8 mouse cellular contexts compared by ENCODE assay signal in the genomic region with DNA sequence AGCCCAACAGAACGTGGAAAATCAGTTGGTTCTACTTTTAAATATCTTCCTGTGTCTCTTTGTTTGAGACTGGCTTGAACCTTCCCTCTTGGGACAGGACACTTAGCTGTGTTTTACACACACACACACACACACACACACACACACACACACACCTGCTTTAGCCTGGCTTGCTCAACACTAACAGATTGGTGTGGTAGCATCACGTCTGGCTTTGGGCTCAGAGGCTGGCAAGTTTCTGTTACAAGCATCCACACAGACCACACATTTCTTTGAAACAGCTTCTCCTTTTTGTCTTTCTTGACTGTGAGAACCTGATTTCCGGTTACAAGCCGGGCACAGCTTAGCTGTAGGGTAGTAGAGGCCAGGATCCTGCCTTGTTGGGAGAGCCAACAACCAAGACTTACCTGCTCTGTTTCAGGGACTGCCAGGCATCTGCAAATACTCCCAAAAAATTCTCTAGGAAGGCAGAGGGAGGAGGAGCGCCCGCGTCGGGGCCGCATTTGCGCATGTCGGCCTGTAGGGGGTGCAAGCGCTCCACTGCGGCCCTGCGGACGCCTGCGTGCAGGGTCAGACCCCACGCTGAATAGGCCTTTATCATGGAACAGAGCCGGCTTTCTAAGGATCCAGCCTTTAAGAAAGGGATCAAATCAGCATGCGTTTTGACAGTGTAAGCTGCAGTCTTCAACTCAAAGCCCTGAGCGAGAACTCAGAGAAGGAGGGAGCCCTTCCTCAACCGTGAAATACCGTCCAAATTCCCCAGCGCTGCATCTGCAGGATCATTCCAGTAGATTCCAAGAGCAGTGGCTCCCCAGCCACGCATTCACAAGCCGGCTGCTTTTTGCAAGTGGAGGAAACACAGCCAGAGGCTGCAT.
DNase-seq lines count a peak whose midpoint lies in the region; ATAC-seq lines count a peak whose summit lies in the region.
"Had no signal": no experiment of that assay in that cellular context is flagged by ENCODE, and none has a peak within 500 bp of the region (broad histone marks: within the 10 kb centered on the region; RNA-seq: fewer than 3 reads in every experiment).

No protein-coding gene starts in this region.

- peak overlapping the region; percentile 52 for H3K4me2 ChIP-seq in intestine, embryonic 15.5 days (replicated peaks)
- peak overlapping the region; percentile 34 for H3K4me2 ChIP-seq in midbrain, embryonic 11.5 days
- H3K4me2 ChIP-seq in stomach, embryonic 16.5 days (ENCODE audit: low read depth, low read length) = peak overlapping the region; percentile 46
- H3K4me2 ChIP-seq: liver, embryonic 15.5 days had no signal

- no peaks in the 10 kb centered on the region for H3K36me3 ChIP-seq in intestine, embryonic 15.5 days
- no peaks in the 10 kb centered on the region for H3K36me3 ChIP-seq in midbrain, embryonic 11.5 days (ENCODE audit: control insufficient read depth, insufficient read depth, low read length)
- no peaks in the 10 kb centered on the region for H3K36me3 ChIP-seq in stomach, embryonic 16.5 days (ENCODE audit: control insufficient read depth, insufficient read depth, low read length)
- H3K36me3 ChIP-seq: liver, embryonic 15.5 days had no signal

- no peaks in the 10 kb centered on the region for H3K4me1 ChIP-seq in intestine, embryonic 15.5 days (replicated peaks)
- peaks cover 11% of the 10 kb centered on the region for H3K4me1 ChIP-seq in midbrain, embryonic 11.5 days (ENCODE audit: control insufficient read depth, insufficient read depth, low read length)
- no peaks in the 10 kb centered on the region for H3K4me1 ChIP-seq in stomach, embryonic 16.5 days (ENCODE audit: control insufficient read depth, insufficient read depth, low read length)
- H3K4me1 ChIP-seq: liver, embryonic 15.5 days had no signal

- intact Hi-C loops in gastrocnemius, postnatal 14 days (cut with DNase I; ENCODE audit: low total_unique reads) = no loop called here
- intact Hi-C loops in left cerebral cortex, postnatal 10 days (cut with DNase I) = loop anchor here (5.0 to 10.0 kb wide), 3 partner anchors 353 to 1169 kb away; a partner anchor contains a TSS

- peak; percentile 75 for ATAC-seq in intestine, embryonic 15.5 days
- ATAC-seq in midbrain, embryonic 11.5 days (ENCODE audit: low FRiP score) = peak; percentile 93
- ATAC-seq in stomach, embryonic 16.5 days (ENCODE audit: insufficient read depth, low FRiP score) = no peak

- no peak overlapping the region for H3K4me3 ChIP-seq in intestine, embryonic 15.5 days (replicated peaks)
- H3K4me3 ChIP-seq in midbrain, embryonic 11.5 days (ENCODE audit: low read depth, low read length) = 0 out of 2 replicates have a peak overlapping the region, but pooled peaks have one; percentile 6
- peak overlapping the region; percentile 12; the same call in 1 of the 2 replicates for H3K4me3 ChIP-seq in stomach, embryonic 16.5 days (replicated peaks; ENCODE audit: low read length)
- H3K4me3 ChIP-seq: liver, embryonic 15.5 days had no signal

- no peaks in the 10 kb centered on the region for H3K9me3 ChIP-seq in intestine, embryonic 15.5 days
- no peaks in the 10 kb centered on the region for H3K9me3 ChIP-seq in midbrain, embryonic 11.5 days (ENCODE audit: control insufficient read depth, low read length)
- H3K9me3 ChIP-seq in stomach, embryonic 16.5 days (replicated peaks; ENCODE audit: control insufficient read depth, low read length) = no peaks in the 10 kb centered on the region
- H3K9me3 ChIP-seq: liver, embryonic 15.5 days had no signal

- no peak overlapping the region for H3K27ac ChIP-seq in intestine, embryonic 15.5 days
- H3K27ac ChIP-seq in midbrain, embryonic 11.5 days (ENCODE audit: low read depth, low read length) = peak overlapping the region; percentile 41; the same call in 1 of the 2 replicates
- no peak overlapping the region for H3K27ac ChIP-seq in stomach, embryonic 16.5 days (ENCODE audit: low read length)
- H3K27ac ChIP-seq: liver, embryonic 15.5 days had no signal

- H3K27me3 ChIP-seq in intestine, embryonic 15.5 days (replicated peaks) = peaks cover 5% of the 10 kb centered on the region; the same call in 1 of the 2 replicates
- H3K27me3 ChIP-seq in midbrain, embryonic 11.5 days (ENCODE audit: control insufficient read depth, insufficient read depth, low read length) = peaks cover 16% of the 10 kb centered on the region; the same call in 1 of the 2 replicates
- H3K27me3 ChIP-seq in stomach, embryonic 16.5 days (ENCODE audit: control insufficient read depth, insufficient read depth, low read length) = 0 out of 2 replicates have a peak, but pooled peaks cover 5% of the 10 kb centered on the region

- peak; percentile 80 for DNase-seq in adrenal gland, postnatal 14 days
- DNase-seq in embryo, embryonic 10.5 days (ENCODE audit: low spot score) = peak; percentile 89
- peak; percentile 60 for DNase-seq in gastrocnemius, postnatal 14 days
- DNase-seq in left cerebral cortex, postnatal 10 days (ENCODE audit: extremely low spot score in 1 of 2, low spot score in 2 of 2) = peak; percentile 49 to 72
- peak; percentile 99 for DNase-seq in midbrain, embryonic 11.5 days (ENCODE audit: low spot score, missing footprints)

- no peak overlapping the region for H3K9ac ChIP-seq in intestine, embryonic 15.5 days
- peak overlapping the region; percentile 35; the same call in 1 of the 2 replicates for H3K9ac ChIP-seq in midbrain, embryonic 11.5 days (ENCODE audit: low read length)
- 0 out of 2 replicates have a peak overlapping the region, but pooled peaks have one; percentile 19 for H3K9ac ChIP-seq in stomach, embryonic 16.5 days (ENCODE audit: low read length)
- H3K9ac ChIP-seq: liver, embryonic 15.5 days had no signal

- WGBS in intestine, embryonic 15.5 days = 4% methylated on average over 25 of the region's 25 CpGs
- WGBS in midbrain, embryonic 11.5 days = 2% methylated on average over 25 of the region's 25 CpGs
- 4% methylated on average over 25 of the region's 25 CpGs for WGBS in stomach, embryonic 16.5 days
